Mouse (Mus musculus) olfactory bulb, adult 2 months (tissue): ENCODE data around the gene Gng12.

Experiments used
- CTCF ChIP-seq: fragments of 200-500 bp; IDR thresholded peaks from 2 replicates; pipeline ENCODE4 v1.5.1; 2012; ENCODE audit warnings: low read depth, mild to moderate bottlenecking, low read length, moderate library complexity; ENCODE audit not compliant: insufficient read depth
- POLR2A ChIP-seq: fragments of 200-500 bp; IDR thresholded peaks from 2 replicates; pipeline ENCODE4 v1.6.1; 2012; ENCODE audit warnings: mild to moderate bottlenecking, low read depth, low read length, moderate library complexity; ENCODE audit not compliant: insufficient read depth

DNA sequence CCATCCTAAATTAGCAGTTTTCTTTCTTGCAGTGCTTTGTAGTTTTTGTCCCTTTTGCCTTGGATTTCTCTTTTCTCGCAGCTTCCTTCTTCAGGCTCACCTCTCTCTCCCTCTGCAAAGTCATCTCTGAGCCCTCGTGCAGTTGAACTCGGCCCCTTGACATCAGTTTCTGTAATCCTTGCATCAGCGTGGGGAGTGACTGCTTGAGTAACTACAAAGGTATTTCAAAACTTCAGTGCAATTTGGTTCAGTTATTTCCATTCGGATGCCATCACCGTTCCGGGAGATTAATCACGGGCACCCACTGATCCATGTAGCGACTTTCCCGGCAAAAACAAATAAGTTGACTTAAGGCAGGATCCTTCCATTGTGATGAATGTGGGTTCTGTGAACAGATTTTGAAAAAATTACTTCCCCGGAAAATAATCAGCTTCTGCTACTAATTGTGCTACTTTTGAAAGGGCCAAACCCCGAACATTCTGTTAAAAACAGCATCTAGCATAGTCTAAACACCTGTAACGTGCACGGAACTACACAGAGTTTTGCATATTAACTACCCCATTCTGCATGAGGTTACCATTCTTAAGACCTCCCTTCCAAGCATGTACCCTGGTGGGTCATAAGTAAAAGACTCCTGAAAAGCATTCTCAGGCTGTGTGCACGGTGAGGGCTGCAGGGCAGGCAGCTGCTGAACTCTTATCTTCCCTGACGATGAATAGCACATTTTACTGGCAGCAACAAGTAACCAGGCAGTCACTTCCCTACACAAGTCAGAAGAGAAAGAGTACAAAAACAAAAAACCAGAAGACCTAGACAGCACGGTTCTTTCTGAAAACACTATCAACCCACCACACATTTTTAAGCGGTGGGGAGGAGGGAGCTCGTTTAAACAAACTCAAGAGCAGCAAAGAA, 139.4 kb downstream of the Gng12 start:
- TF ChIP-seq POLR2A (no peak), CTCF (no peak)
